Mouse (Mus musculus) erythroblast, embryonic 14.5 days (primary cell): ENCODE measurements at regions not wholly inside any gene's neighbourhood (a gene's known extent, or its start where the extent isn't known, plus 50 kb on each side); places are given as distances from the start of the nearest gene placed in this dataset.
A peak's percentile ranks its signal among the peaks of the same experiment; 100 is the strongest.
"Not testable (repeated sequence)": the region's sequence is repeated elsewhere in the genome, so short reads cannot be mapped to it uniquely, and the experiment has no call there.

ENCODE experiments used
- H3K27me3 ChIP-seq: 2 replicates; pipeline ENCODE4 v1.6.1; 2012; ENCODE audit warnings: inconsistent platforms; ENCODE audit not compliant: control insufficient read depth
- H3K36me3 ChIP-seq: 2 replicates; pipeline ENCODE4 v1.6.1; 2012; ENCODE audit warnings: mild to moderate bottlenecking, inconsistent platforms; ENCODE audit not compliant: control insufficient read depth
- H3K4me1 ChIP-seq: 2 replicates; pipeline ENCODE4 v1.6.1; 2012; ENCODE audit warnings: inconsistent platforms; ENCODE audit not compliant: control insufficient read depth
- H3K4me3 ChIP-seq: replicated peaks from 2 replicates; pipeline ENCODE3; 2012; ENCODE audit warnings: moderate library complexity, mild to moderate bottlenecking, inconsistent platforms
- H3K9me3 ChIP-seq: 2 replicates; pipeline ENCODE4 v1.6.1; 2012; ENCODE audit warnings: low read length, inconsistent platforms, mixed read lengths; ENCODE audit not compliant: control insufficient read depth
- GATA1 ChIP-seq: IDR thresholded peaks from 2 replicates; pipeline ENCODE4 v1.6.1; 2012; ENCODE audit warnings: low read length, inconsistent platforms, mixed read lengths
- TAL1 ChIP-seq: IDR thresholded peaks from 3 replicates; pipeline ENCODE4 v1.6.1; 2012; ENCODE audit warnings: low read length, inconsistent platforms, mixed read lengths

DNA sequence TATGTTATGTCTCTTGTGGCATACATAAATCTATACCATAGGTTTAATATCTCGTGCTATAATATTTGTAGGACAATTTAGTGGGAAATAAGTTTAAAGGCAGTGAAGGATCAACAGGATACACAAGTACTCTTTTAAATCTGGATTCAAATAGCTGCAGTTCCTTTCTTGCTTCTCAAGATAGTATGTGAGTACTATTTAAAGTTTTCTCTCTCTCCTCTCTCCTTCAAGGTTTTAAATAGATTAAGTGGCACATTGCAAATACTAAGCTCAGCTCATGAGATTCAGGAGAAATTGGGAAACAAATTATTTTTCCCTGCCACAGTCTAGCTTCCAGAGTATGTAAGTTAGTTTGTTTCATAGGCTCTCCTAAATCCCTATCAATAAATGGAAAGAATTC is 1103.9 kb downstream of the Ndufa4 start:
- TF ChIP-seq TAL1, result no peak
- TF ChIP-seq GATA1, result no peak
- H3K4me3 ChIP-seq, result no peak overlapping the region
- H3K27me3 ChIP-seq, result no peaks in the 10 kb centered on the region
- no peaks in the 10 kb centered on the region for H3K36me3 ChIP-seq
- no peaks in the 10 kb centered on the region for H3K4me1 ChIP-seq
- H3K9me3 ChIP-seq, result no peaks in the 10 kb centered on the region

DNA sequence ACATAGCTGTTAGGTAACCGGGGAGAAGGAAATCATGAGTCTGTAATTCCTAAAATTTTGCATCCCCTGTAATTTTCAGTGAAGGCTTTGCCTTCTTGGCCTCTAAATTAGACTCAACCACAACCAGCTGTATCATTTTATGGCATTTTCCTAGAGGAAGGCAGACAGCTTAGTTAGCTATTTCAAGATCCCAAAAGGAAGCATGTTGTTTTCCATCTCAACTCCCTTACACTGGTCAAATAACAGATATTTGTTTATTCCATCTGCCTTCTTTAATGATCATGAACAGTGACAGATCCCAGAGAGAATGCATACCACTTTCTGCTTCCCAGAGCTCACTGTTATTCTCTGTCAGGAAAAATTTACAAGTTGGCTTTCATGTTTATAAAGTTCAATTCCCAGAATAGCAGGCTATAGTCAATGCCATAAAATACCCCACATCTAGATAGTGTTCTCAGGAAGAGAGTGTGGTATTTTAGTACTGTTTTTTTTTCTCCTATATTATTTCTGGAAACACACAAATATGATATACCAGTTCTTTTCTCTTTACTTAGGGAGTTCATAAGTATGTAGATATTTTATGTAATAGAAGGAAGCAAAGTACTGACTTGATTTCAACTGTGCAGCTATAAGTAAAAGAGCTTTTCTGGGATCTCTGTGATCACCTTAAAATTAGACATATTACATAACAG is 1148.5 kb downstream of the Ndufa4 start:
- Histone ChIP-seq H3K4me3 (no peak overlapping the region), H3K9me3 (no peaks in the 10 kb centered on the region), H3K4me1 (no peaks in the 10 kb centered on the region), H3K36me3 (no peaks in the 10 kb centered on the region), H3K27me3 (no peaks in the 10 kb centered on the region)
- TF ChIP-seq GATA1, result no peak
- no peak for TF ChIP-seq TAL1

DNA sequence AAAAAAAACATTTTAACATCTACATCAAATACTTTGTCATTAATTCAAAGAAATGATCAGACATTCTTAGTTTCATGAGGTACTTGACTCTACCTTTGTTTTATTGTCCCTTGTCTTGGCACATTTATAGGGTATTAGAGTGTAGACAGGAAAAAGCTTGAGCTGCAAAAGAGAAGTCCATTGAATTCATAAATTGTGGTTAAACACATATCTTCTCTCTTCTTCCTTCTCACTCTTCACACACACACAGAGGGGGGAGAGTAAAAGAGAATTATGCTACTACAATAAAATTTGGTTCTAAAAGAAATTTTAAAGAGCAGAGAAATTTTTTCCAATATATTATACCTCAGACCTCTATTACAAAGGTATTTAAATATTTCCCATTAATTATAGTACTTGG is 1149.2 kb downstream of the Ndufa4 start:
- H3K36me3 ChIP-seq, result no peaks in the 10 kb centered on the region
- TF ChIP-seq GATA1, result no peak
- TF ChIP-seq TAL1, result no peak
- H3K4me3 ChIP-seq, result no peak overlapping the region
- H3K27me3 ChIP-seq, result no peaks in the 10 kb centered on the region
- H3K4me1 ChIP-seq, result no peaks in the 10 kb centered on the region
- H3K9me3 ChIP-seq, result no peaks in the 10 kb centered on the region

DNA sequence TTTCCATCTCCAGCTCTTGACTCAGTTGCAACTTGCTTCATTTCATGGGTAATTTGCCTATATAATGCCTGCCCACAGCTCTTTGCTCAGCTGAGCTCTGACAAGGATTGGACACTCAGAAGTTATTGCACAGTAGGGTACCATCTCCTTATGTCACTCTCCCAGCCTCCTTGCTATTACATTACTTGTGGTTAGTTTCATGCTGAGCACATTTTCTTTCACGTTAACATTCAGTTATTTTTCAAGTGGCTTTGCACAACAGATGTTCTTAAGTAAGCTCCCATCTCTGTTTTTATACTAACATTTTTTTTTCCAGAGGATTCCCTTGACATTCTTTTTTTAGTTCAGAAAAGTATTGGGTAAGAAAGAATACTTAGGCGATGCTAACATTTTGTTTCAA is 1163.2 kb downstream of the Ndufa4 start:
- Histone ChIP-seq H3K36me3 (no peaks in the 10 kb centered on the region), H3K9me3 (peaks cover under 1% of the 10 kb centered on the region; the same call in 1 of the 2 replicates), H3K27me3 (no peaks in the 10 kb centered on the region), H3K4me1 (no peaks in the 10 kb centered on the region), H3K4me3 (no peak overlapping the region)
- TF ChIP-seq GATA1 (no peak), TAL1 (no peak)

DNA sequence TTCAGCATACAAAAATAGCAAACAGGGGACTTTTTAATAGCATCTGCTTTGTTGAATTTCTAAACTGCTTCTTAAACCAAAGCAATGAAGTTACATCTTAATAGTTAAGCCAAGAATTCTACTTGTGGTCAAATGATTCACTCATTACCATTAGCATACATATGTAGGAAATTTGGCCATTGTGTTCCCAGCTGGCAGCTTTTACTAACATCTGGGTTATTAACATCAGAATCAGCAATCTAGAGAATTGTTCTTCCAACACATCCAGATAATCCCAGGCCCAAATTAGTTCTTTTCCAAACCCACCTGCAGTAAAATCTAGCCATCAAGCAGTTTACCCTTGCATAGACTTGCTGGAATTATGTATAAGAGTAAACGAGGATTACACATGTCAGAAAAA is 1184.7 kb downstream of the Ndufa4 start:
- TF ChIP-seq TAL1 (no peak), GATA1 (no peak)
- Histone ChIP-seq H3K4me3 (no peak overlapping the region), H3K4me1 (no peaks in the 10 kb centered on the region), H3K36me3 (no peaks in the 10 kb centered on the region), H3K27me3 (no peaks in the 10 kb centered on the region), H3K9me3 (no peaks in the 10 kb centered on the region)

DNA sequence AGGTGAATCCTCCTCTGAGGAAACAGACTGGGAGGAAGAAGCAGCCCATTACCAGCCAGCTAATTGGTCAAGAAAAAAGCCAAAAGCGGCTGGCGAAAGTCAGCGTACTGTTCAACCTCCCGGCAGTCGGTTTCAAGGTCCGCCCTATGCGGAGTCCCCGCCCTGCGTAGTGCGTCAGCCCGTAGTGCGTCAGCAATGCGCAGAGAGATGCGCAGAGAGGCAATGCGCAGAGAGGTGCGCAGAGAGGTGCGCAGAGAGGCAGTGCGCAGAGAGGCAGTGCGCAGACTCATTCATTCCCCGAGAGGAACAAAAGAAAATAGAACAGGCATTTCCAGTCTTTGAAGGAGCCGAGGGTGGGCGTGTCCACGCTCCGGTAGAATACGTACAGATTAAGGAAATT is 1216.8 kb downstream of the Ndufa4 start:
- H3K4me3 ChIP-seq, result peak overlapping the region; percentile 50
- H3K36me3 ChIP-seq, H3K27me3 ChIP-seq, H3K9me3 ChIP-seq, H3K4me1 ChIP-seq: not testable (repeated sequence)
